Mouse (Mus musculus) hematopoietic stem cell, adult 5-6 weeks (primary cell): ENCODE measurements around the gene Nkain1. TPM values are rescaled to one million over a fixed set of nuclear protein-coding genes. Genes with fewer than 3 reads are reported as not detected.

Source experiments
- ATAC-seq, 2 experiments: fragments of 125-278 bp in 1 of 2; replicated peaks in 1 of 2; 2 replicates each; pipeline ENCODE4 v1.8.0; 2016 to 2017; ENCODE audit warnings: inconsistent platforms in 2 of 2, mild to moderate bottlenecking in 2 of 2, moderate number of reproducible peaks in 2 of 2, low read depth in 1 of 2, moderate TSS enrichment in 1 of 2; ENCODE audit not compliant: low FRiP score in 2 of 2, poor library complexity in 2 of 2, severe bottlenecking in 2 of 2, insufficient read depth in 1 of 2, low TSS enrichment in 1 of 2
- total RNA-seq: library from RNA; stranded (forward); fragments of 172-1452, 232-1000 nt; gene quantifications from 2 replicates; pipeline ENCODE4 v1.2.3, GENCODE M21; 2017

Nkain1 gene
- total RNA-seq, 1 experiment from 2014 or later = 1.1 TPM

DNA sequence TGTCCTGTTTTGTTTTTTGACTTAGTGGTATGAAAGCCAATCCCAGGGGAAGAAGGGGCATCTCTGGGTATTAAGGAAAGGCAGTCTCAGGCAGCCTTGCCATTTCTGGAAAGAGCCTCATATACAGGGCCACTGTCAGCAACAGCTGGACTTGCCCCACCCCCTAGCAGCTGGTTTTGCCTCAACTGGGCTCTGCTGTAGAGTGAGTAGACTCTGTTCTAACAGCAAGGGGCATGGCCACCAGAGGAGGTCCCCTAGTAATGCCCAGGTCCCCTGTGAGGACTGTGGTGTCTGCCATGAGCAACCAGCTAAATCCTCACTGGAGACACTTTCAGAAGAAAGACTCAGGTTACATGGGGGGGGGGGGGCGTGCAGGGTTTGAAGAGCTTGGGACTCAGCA, 17.0 kb downstream of the Nkain1 start:
- no peak for ATAC-seq

DNA sequence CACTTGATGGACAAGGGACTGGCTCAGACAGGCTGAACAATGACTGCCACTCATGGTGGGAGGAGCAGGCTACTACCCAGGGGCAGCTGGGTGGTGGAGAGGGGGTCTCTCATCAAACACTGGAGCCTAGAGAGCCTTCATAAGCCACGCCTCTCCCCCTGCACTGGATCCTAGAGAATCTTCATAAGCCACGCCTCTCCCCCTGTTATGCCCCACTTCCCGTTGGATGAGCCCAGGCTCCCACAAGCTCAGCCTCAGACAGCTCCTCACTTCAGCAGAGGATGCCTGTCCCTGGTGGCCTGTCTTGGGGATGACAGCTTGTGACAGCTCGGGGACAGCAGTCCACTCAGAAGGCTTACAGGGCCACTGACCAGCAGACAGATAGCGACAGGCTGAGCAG, 17.7 kb downstream of the Nkain1 start:
- ATAC-seq = no peak

DNA sequence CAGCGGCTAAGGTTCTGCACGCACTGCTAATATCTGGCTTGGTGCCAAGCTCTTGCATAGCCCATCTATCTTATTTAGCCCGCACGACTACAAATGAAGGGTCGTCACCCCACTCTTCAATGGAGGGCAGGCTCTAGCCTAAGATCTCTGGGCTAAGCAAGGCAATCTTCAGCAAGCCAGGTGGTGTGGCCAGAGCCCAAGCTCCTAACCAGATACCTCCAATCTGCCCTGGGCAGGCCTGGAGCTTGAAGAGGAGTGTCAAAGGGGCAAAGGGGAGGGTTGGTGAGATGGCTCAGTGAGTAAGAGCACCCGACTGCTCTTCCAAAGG, 20.9 kb downstream of the Nkain1 start:
- ATAC-seq = no peak

DNA sequence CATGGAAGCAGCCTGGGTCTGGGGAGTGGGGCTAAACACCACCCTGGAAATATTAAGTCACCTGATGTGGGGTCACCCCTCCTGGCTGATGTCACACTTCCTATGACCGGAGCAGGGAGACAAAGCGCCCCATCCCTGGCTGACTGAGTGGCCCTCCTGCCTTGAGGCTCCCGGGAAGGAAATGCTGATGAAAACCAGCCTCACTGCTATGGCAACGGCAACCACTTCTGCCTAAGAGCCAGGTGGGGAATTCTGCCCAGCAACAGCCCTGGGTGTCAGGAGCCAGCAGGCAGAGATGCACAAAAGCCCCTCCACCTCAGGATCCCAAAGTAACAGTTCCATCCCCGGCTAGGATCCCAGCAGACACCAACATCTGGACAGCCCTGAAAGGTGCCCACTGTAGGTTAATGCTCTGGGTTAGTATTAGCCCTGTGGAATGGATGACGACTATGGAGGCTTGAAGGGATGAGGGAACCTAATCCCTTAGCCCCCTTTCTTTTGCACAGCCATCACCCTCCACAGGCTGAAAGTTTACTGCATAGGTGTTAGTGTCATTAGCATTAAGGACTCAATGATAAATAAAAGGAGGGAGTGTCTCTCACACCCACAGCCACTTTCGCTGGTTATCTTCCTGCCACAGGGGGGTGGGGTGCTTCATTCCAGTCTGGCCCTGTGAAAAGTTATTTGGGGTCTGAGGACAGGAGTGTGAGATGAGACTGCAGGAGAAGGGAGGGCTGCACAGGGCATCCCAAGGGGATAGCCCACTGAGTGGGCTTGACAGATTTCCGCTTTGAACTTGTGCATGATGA, 21.5 kb downstream of the Nkain1 start:
- ATAC-seq = 0 out of 4 replicates have a peak, but pooled peaks of 1 of the 2 experiments have one; percentile 19

DNA sequence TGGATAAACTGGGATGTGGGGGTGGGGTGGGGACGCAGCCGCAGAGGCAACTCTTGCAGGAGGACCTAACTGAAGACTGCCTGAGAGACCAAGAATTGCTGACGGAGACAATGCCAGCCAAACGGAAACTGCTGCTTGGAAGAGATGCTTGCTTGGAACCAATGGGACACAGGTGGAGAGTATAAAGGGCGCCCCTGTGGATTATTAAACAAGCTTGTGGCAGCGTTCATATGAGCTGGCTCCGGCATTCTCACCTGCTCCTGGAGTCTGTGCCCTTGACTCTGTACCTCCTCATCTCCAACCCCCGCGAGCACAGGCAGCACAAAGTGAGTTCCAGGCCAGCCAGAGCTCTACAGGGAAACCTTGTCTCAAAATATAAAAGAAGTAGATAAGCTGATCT, 23.5 kb downstream of the Nkain1 start:
- ATAC-seq = no peak

DNA sequence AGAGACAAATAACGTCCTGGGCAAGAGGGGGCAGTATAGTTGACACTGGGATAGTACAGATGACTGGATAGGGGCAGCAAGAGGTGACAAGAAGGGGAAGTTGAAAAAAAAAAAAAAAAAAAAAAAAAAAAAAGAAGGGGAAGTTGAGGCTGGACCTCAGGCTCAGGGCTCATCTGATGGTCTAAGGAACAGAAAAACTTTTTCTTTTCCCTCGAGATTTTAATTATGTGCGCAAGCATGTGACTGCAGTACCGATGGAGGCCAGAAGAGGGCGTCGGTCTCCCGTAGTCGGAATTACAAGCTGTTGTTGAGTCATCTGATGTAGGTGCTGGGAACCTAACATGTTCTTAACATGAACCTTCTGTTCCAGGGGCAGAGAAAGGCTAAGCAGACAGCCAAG, 24.8 kb downstream of the Nkain1 start:
- ATAC-seq = peak in 1 of 2 experiments; percentile 43; a peak in 1 of 4 replicates

DNA sequence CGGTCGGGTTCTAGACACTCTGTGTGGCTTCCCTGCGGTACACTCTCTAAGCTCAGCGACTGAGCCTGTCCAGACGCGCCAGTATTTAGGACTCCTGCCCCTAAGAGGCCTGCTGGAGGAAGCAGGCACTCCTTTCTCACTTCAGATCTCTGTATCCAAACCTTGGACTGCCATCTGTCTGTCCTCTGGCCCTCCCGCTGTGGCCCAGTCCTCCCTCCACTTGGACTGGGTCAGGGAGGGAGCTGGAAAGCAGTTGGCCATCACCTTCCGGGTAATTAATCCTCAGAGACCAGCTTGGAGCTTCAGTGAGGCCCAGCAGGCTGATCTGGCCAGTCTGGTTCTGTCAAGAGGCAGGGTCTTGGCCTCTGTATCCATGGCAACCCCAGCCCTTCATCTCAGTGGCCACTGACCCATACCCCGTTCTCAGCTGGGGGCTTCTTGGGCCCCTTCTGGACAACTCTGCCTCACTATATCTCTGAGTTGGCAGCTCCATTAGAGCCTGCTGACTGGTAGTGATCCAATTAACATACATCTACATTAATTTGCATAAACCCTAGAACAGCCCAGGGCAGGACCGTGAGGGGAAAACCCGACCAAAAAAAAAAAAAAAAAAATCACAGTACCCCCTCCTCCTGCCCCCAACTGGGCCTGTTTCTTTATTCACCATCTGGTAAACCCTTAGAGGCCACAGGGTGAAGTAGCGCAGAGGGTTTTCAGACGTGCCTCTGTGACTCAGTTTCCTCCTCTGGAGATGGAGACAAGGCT, 27.0 kb downstream of the Nkain1 start:
- ATAC-seq = no peak

DNA sequence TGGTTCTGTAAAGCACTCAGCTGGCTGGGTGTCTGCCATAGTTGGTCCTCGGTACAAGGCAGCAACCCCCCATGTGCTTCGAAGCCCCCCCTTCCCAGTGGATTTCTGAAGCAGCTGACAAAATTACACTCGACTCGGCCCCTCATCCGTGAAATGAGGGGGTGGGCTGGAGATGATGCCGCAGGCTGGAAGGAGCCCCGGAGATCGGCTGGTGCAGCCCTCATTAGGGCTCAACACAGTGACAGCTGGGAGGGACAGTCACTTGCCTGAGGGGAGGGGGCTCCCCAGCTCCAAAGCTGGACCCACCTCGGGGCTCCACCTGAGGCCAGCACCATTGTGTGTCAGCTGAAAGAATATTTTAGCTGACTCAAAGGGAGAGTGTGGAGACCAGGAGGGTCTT, 29.6 kb downstream of the Nkain1 start:
- no peak for ATAC-seq

DNA sequence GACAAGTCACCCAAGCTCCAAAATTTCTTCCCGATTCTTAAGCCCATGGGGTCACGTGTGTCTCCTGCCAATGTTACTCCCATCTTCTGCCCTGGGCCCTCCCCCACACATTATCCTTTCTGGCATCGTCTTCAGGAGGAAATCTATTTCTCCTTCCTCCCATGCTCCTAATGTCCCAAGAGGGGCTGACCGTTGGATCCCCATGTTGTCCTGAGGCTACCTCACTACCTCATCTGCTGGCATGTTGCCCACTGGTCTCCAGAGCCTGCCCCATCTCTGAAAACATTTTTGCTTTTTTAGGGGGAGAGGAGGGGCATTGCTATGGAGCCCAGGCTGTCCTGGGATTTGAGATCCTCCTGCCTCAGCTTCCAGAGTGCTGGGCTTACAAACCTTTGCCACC, 30.9 kb downstream of the Nkain1 start:
- ATAC-seq = no peak

DNA sequence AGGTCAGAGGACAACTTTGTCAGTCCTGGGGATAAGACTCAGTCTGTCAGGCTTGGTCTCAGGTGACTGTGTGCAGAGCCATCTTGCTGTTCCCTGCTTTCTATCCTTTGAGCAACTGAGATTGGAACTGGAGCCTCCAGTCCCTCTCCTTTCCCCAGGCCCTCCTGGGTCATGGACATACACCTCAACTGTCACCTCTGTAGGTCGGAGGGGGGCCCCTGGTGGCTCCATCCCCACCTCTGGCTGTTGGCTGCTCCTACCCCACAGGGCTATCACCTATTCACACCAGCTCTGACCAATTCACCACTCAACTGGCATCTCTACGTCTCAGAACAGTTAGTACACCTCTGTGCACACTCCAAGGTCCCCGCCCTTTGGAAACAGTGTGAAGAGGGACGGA, 33.1 kb downstream of the Nkain1 start:
- ATAC-seq = no peak

DNA sequence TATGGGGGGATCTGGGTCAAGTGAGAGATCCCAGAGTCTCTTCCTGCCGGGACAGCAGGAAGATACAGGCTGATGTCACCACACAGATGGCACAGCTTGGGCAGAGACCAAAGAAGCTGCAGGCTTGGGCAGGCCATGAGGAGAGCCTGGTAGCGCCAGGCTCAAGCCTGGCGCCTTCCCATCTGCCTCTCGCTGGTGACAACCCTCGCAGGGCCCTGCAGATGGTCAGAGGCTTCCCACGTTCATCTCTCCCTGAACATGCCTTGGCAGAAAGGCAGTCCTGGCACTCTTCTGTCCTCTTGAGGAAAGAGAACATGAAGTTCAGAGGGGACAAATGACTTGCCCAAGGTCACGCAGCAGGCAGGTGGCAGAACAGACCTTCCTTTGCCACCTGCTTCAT, 34.3 kb downstream of the Nkain1 start:
- ATAC-seq = no peak

DNA sequence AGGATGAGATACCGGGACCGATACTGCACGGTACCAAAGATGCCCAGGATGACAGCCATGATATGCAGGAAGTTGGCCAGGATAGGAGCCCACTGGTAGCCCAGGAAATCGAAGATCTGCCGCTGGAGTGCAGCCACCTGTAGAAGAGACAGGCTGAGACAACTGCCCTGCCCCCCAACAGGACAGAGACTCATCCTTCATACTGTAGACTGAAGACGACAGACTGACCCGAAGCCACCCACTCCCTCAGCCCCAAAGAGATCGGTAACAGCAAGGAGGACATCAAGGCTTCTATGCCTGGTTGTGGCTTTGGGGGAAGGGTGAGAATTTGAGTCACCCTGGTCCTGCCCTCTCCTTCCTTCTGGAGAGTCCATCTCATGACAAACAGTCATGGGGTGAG, 34.9 kb downstream of the Nkain1 start:
- no peak for ATAC-seq

DNA sequence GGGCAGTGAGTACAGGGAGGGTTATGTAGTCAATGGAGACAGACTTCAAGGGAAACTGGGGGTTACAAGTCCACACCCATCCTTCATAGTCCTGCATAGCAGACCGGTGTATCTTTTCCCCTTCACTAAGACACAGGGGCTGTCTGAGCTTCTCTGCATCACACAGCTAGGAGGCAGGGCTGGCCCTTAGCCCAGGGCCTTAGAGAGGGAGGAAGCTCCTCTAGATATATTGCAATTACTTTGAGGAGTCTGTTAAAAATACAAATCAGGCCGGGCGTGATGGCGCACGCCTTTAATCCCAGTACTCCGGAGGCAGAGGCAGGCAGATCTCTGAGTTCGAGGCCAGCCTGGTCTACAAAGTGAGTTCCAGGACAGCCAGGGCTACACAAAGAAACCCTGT, 36.6 kb downstream of the Nkain1 start:
- ATAC-seq = no peak

DNA sequence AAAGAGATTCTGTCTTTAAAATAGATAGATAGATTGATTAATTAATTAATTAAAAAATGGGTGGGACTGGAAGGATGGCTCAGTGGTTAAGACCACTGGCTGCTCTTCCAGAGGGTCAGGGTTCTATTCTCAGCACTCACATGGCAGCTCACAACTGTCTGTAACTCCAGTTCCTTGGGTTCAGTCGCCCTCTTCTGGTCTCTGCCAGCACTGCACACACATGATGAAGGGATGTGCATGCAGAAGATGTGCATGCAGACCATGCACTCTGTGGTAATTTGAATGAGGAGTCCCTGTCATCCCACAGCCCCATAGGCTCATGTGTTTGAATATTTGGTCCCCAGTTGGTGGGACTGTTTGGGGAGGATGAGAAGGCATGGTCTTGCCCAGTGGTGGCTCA, 38.2 kb downstream of the Nkain1 start:
- no peak for ATAC-seq

DNA sequence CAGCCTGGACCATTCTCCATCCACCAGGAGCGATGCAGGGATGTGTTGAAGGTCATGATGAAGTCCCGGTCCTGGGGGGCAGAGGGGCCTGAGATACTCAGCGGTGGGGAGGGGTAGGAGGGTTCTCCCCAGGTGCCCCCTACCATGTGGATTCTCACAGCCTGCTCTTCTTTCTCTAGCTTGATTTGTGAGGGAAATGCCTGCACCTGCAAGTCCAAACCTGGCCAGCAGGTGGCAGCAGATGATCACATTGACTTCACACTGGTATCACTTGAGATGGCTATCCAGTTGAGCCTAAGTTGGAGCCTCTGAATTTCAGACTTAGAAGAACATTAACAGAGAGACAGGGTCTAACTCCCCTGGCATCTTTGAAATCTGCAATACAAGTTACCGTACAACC, 40.0 kb downstream of the Nkain1 start:
- peak; percentile 39 to 72; a peak in 1 of 4 replicates for ATAC-seq

DNA sequence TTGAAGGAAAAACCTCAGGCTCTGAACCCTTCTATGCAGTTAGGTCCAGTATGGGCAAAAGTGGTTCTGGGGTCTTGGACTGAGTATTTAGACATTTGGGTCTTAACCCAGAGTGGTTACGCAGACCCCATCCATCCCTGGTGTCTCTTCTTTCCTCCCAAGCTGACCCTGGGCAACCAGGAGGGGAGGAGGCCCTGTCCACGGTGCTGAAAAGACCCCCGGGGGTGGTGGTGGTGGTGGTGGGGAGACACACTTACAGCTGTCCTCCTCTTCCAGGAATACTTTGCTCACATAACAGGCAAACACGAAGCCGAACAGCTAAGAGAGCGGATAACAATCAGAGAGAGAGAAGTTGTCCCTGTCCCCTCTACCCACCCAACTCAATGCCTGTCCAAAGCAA, 41.6 kb downstream of the Nkain1 start:
- no peak for ATAC-seq

DNA sequence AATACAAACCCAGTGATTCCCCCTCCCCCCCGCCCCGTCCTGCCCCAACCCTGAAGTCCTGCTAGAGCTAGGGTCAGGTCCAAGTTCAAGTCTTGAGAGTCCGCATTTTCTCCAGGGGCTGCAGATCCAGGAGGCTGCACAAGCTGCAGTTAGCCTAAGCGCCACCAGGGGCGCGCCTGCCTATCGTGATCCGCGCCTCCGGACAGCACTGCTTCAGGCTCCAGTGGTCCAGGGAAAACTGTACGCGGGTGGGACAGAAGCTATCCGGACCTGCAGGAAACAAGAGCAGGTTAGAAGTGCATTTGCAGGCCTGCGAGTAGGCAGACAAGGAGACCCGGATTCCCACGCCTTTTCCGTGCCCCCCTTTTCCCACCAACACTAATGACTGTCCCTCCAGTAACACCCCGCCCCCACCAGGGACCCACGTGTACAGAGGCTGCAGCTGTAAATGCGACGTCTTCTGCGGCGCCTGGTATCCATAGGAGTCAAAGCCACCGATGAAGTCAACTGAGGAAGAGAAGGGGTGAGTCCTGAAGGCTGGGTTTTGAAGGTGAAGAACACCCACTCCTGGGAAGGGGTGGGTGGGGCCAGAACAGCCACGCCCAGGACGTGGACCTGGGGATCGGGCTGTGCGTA, 42.2 kb downstream of the Nkain1 start:
- ATAC-seq = peak; percentile 71 to 84

DNA sequence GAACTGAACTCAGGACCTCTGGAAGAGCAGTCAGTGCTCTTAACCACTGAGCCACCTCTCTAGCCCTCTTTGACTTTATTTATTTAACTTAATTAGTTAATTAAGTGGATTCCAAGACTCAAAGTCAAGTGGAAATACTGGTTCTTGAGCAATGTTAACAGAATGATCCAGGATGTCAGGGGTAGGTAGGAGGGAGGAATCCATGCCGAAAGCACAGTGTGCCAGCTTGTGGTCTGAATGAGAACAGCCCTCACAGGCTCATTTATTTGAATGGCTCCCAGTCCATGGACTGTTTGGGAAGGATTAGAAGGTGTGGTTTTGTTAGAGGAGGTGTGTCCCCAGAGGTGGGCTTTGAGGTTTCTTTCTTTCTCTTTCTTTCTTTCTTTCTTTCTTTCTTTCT, 46.2 kb downstream of the Nkain1 start:
- ATAC-seq = no peak
